Mouse (Mus musculus): ENCODE measurements around the gene Mlf1.

Gene Mlf1

DNA sequence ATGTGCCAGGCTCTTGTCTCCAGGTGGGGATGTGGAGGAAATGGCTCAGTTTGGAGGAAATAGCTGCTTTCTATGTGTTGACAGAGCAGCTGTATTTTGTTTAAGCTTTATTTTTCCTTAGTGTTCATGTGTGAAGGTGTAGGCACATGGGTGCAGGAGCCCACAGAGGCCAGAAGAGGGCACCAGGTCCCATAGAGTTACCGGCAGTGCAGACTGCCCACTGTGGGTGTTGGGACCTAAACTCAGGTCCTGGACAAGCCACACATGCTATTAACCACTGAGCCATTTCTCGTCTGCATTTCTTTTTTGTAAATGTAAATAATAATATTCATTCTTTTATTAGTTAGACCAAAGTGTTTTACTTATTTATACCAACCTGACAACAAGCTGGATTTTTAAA, 73.2 kb downstream of the Mlf1 start:
- peak in 1 of 2 experiments; percentile 56 for DNase-seq (ENCODE audit: low spot score in 2 of 2)
